Mouse (Mus musculus): ENCODE measurements around the gene Gm4301. TPM values are rescaled to one million over a fixed set of nuclear protein-coding genes. Genes with fewer than 3 reads are reported as not detected.
"Not testable (repeated sequence)": the region's sequence is repeated elsewhere in the genome, so short reads cannot be mapped to it uniquely, and the experiment has no call there.

Gene Gm4301
- polyA plus RNA-seq (2016; fragmentation: Nextera tagmentation; extraction: Ambion mirVana) = not detected in 2 replicates

- H3K4me1 ChIP-seq; H3K9ac ChIP-seq; H3K4me2 ChIP-seq (replicated peaks); H3K36me3 ChIP-seq; H3K9me3 ChIP-seq (replicated peaks); H3K4me3 ChIP-seq; H3K27ac ChIP-seq; ATAC-seq (ENCODE audit: low FRiP score); H3K27me3 ChIP-seq: not testable (repeated sequence)
- WGBS = no CpG with 5 or more reads among the region's 2 CpGs
Measured at GRCm38 (mm10) chr10:100335376-100335775, at the start of gene Gm4301. Gene Gm4301 (plus strand): TSS chr10:100335676.

- Histone ChIP-seq H3K27me3 (no peaks in the 10 kb centered on the region), H3K9me3 (replicated peaks) (no peaks in the 10 kb centered on the region), H3K4me1 (no peaks in the 10 kb centered on the region), H3K4me2 (replicated peaks) (no peak overlapping the region), H3K36me3 (no peaks in the 10 kb centered on the region), H3K27ac (no peak overlapping the region), H3K9ac (no peak overlapping the region), H3K4me3 (no peak overlapping the region)
- no peak for ATAC-seq (ENCODE audit: low FRiP score)
- WGBS = 90% methylated on average over 2 of the region's 2 CpGs
Measured at GRCm38 (mm10) chr10:100296105-100296504, 39.4 kb upstream of the Gm4301 start.

GRCm38 (mm10) chr10:100300106-100300505 is 35.4 kb upstream of the Gm4301 start:
- not testable (repeated sequence) for H3K4me1 ChIP-seq; H3K36me3 ChIP-seq; H3K27me3 ChIP-seq; H3K9me3 ChIP-seq (replicated peaks); H3K9ac ChIP-seq; H3K27ac ChIP-seq; H3K4me3 ChIP-seq; ATAC-seq (ENCODE audit: low FRiP score); H3K4me2 ChIP-seq (replicated peaks)

- H3K27me3 ChIP-seq; H3K27ac ChIP-seq; H3K36me3 ChIP-seq; H3K4me1 ChIP-seq; ATAC-seq (ENCODE audit: low FRiP score); H3K9me3 ChIP-seq (replicated peaks); H3K4me3 ChIP-seq; H3K9ac ChIP-seq; H3K4me2 ChIP-seq (replicated peaks): not testable (repeated sequence)
- WGBS = no CpG with 5 or more reads among the region's 3 CpGs
Measured at GRCm38 (mm10) chr10:100340536-100340935, 5.1 kb downstream of the Gm4301 start, which contains the start of gene Gm4302. Gene Gm4302 (plus strand): TSS chr10:100340836.

GRCm38 (mm10) chr10:100345672-100346071 is 10.2 kb downstream of the Gm4301 start, which contains the start of gene Gm4303:
Gene Gm4303 (plus strand): TSS chr10:100345972.
- not testable (repeated sequence) for H3K9me3 ChIP-seq (replicated peaks); H3K27ac ChIP-seq; H3K4me1 ChIP-seq; ATAC-seq (ENCODE audit: low FRiP score); H3K4me3 ChIP-seq; H3K9ac ChIP-seq; H3K27me3 ChIP-seq; H3K36me3 ChIP-seq; H3K4me2 ChIP-seq (replicated peaks)
- no CpG with 5 or more reads among the region's 3 CpGs for WGBS

GRCm38 (mm10) chr10:100350793-100351192 is 15.3 kb downstream of the Gm4301 start, which contains the start of gene Gm4305:
Gene Gm4305 (plus strand): TSS chr10:100351093.
- not testable (repeated sequence) for H3K9ac ChIP-seq; ATAC-seq (ENCODE audit: low FRiP score); H3K27ac ChIP-seq; H3K36me3 ChIP-seq; H3K4me2 ChIP-seq (replicated peaks); H3K9me3 ChIP-seq (replicated peaks); H3K4me1 ChIP-seq; H3K27me3 ChIP-seq; H3K4me3 ChIP-seq
- WGBS = no CpG with 5 or more reads among the region's 3 CpGs

GRCm38 (mm10) chr10:100356841-100357240 is 21.4 kb downstream of the Gm4301 start:
- H3K4me3 ChIP-seq; H3K9ac ChIP-seq; H3K4me1 ChIP-seq; H3K36me3 ChIP-seq; ATAC-seq (ENCODE audit: low FRiP score); H3K9me3 ChIP-seq (replicated peaks); H3K27me3 ChIP-seq; H3K27ac ChIP-seq; H3K4me2 ChIP-seq (replicated peaks): not testable (repeated sequence)
- WGBS = 79% methylated on average over 2 of the region's 2 CpGs

- H3K9me3 ChIP-seq (replicated peaks); H3K36me3 ChIP-seq; ATAC-seq (ENCODE audit: low FRiP score); H3K27ac ChIP-seq; H3K4me3 ChIP-seq; H3K4me2 ChIP-seq (replicated peaks); H3K27me3 ChIP-seq; H3K4me1 ChIP-seq; H3K9ac ChIP-seq: not testable (repeated sequence)
- WGBS = no CpG with 5 or more reads among the region's 3 CpGs
Measured at GRCm38 (mm10) chr10:100361038-100361437, 25.6 kb downstream of the Gm4301 start, which contains the start of gene Gm4307. Gene Gm4307 (plus strand): TSS chr10:100361338.

- not testable (repeated sequence) for H3K4me3 ChIP-seq; H3K9me3 ChIP-seq (replicated peaks); H3K4me1 ChIP-seq; H3K9ac ChIP-seq; ATAC-seq (ENCODE audit: low FRiP score); H3K36me3 ChIP-seq; H3K27me3 ChIP-seq; H3K4me2 ChIP-seq (replicated peaks); H3K27ac ChIP-seq
- no CpG with 5 or more reads among the region's 2 CpGs for WGBS
Measured at GRCm38 (mm10) chr10:100382460-100382859, 47.0 kb downstream of the Gm4301 start, which contains the start of gene Gm4312. Gene Gm4312 (minus strand): TSS chr10:100382560.

Other genes starting within 250 kb of the Gm4301 start
- not detected in 2 replicates for gene Gm4302, start 5.2 kb downstream of the Gm4301 start, polyA plus RNA-seq (2016; fragmentation: Nextera tagmentation; extraction: Ambion mirVana)
- not detected in 2 replicates for gene Gm4303, start 10.3 kb downstream of the Gm4301 start, polyA plus RNA-seq (2016; fragmentation: Nextera tagmentation; extraction: Ambion mirVana)
- not detected in 2 replicates for gene Gm4305, start 15.4 kb downstream of the Gm4301 start, polyA plus RNA-seq (2016; fragmentation: Nextera tagmentation; extraction: Ambion mirVana)
- not detected in 2 replicates for gene Gm4307, start 25.7 kb downstream of the Gm4301 start, polyA plus RNA-seq (2016; fragmentation: Nextera tagmentation; extraction: Ambion mirVana)
- not detected in 2 replicates for gene Gm4312, start 46.9 kb downstream of the Gm4301 start, polyA plus RNA-seq (2016; fragmentation: Nextera tagmentation; extraction: Ambion mirVana)
- gene Tmtc3, start 151.7 kb downstream of the Gm4301 start, polyA plus RNA-seq (2016; fragmentation: Nextera tagmentation; extraction: Ambion mirVana) = 19.2 and 20.4 TPM in 2 replicates
- gene Cep290, start 151.9 kb downstream of the Gm4301 start, polyA plus RNA-seq (2016; fragmentation: Nextera tagmentation; extraction: Ambion mirVana) = 6.3 and 8.1 TPM in 2 replicates

All from hindbrain, embryonic 12.5 days (tissue).